Mouse (Mus musculus) neural tube, embryonic 12.5 days (tissue): ENCODE results near the gene Spcs3. TPM values are rescaled to one million over a fixed set of nuclear protein-coding genes. Genes with fewer than 3 reads are reported as not detected.

Experiments
- ATAC-seq: fragments of 200-750 bp; cut with Nextera tagmentation; 2 replicates; pipeline ENCODE4 v1.8.0; 2017; ENCODE audit warnings: low read depth, mild to moderate bottlenecking, moderate TSS enrichment, moderate library complexity; ENCODE audit not compliant: low FRiP score
- H3K27ac ChIP-seq: fragments of 300-500 bp; sonication (generic); 2 replicates; pipeline ENCODE4 v1.5.1; 2016
- H3K27me3 ChIP-seq: fragments of 300-500 bp; sonication (generic); replicated peaks from 2 replicates; pipeline ENCODE4 v1.6.1; 2016; ENCODE audit warnings: mild to moderate bottlenecking
- H3K36me3 ChIP-seq: fragments of 300-500 bp; sonication (generic); 2 replicates; pipeline ENCODE4 v1.6.1; 2016; ENCODE audit warnings: mild to moderate bottlenecking
- H3K4me1 ChIP-seq: fragments of 300-500 bp; sonication (generic); 2 replicates; pipeline ENCODE4 v1.6.1; 2016
- H3K4me2 ChIP-seq: fragments of 300-500 bp; sonication (generic); replicated peaks from 2 replicates; pipeline ENCODE4 v1.6.1; 2016; ENCODE audit warnings: mild to moderate bottlenecking
- H3K4me3 ChIP-seq: fragments of 300-500 bp; sonication (generic); 2 replicates; pipeline ENCODE4 v1.5.1; 2016
- H3K9ac ChIP-seq: fragments of 300-500 bp; sonication (generic); 2 replicates; pipeline ENCODE4 v1.6.1; 2016; ENCODE audit warnings: mild to moderate bottlenecking
- H3K9me3 ChIP-seq: fragments of 300-500 bp; sonication (generic); 2 replicates; pipeline ENCODE4 v1.6.1; 2016; ENCODE audit warnings: mild to moderate bottlenecking
- WGBS: fragments of 180-500 bp; shearing (Covaris S2); methylation state at CpG from one replicate; pipeline ENCODE4 v1.1.7; 2016; 5-methylcytosine and 5-hydroxymethylcytosine counted together
- polyA plus RNA-seq: library from polyadenylated mRNA; unstranded; fragments of >200 nt; fragmentation: Nextera tagmentation; extraction: Ambion mirVana; gene quantifications from 2 replicates; pipeline ENCODE4 v1.2.1, GENCODE M21; 2016

Spcs3 gene
- 69.5 and 71.3 TPM in 2 replicates for polyA plus RNA-seq

- H3K9ac ChIP-seq = peak within 1 kb of the TSS; percentile 87
- peak; percentile 96 for ATAC-seq
- peak within 1 kb of the TSS; percentile 85 for H3K4me3 ChIP-seq
- peak within 1 kb of the TSS; percentile 64 for H3K4me2 ChIP-seq
- peaks cover 11% of the 10 kb centered on the region for H3K4me1 ChIP-seq
- peak within 1 kb of the TSS; percentile 38; the same call in 1 of the 2 replicates for H3K27ac ChIP-seq
- no peaks in the 10 kb centered on the region for H3K36me3 ChIP-seq
- no peaks in the 10 kb centered on the region for H3K9me3 ChIP-seq
- under 1% methylated on average over 89 of the region's 89 CpGs for WGBS
- H3K27me3 ChIP-seq = no peaks in the 10 kb centered on the region
Observed at GRCm38 (mm10) chr8:54529382-54530296, at the start of gene Spcs3, which contains the start of gene Asb5. Spcs3 (minus strand) TSS chr8:54529998. Asb5 (plus strand) TSS chr8:54529580.

GRCm38 (mm10) chr8:54570618-54571609 lies 41.1 kb upstream of the Spcs3 start:
- Histone ChIP-seq H3K4me3 (no peak overlapping the region), H3K4me2 (no peak overlapping the region), H3K27ac (no peak overlapping the region), H3K9me3 (no peaks in the 10 kb centered on the region), H3K36me3 (no peaks in the 10 kb centered on the region), H3K27me3 (no peaks in the 10 kb centered on the region), H3K9ac (no peak overlapping the region), H3K4me1 (no peaks in the 10 kb centered on the region)
- WGBS = 86% methylated on average over 15 of the region's 15 CpGs
- no peak for ATAC-seq

GRCm38 (mm10) chr8:54567168-54567567 lies 37.4 kb upstream of the Spcs3 start:
- 80% methylated on average over 2 of the region's 2 CpGs for WGBS
- Histone ChIP-seq H3K4me1 (no peaks in the 10 kb centered on the region), H3K36me3 (no peaks in the 10 kb centered on the region), H3K27ac (no peak overlapping the region), H3K4me3 (no peak overlapping the region), H3K9ac (no peak overlapping the region), H3K9me3 (no peaks in the 10 kb centered on the region), H3K4me2 (no peak overlapping the region), H3K27me3 (no peaks in the 10 kb centered on the region)
- no peak for ATAC-seq

- no peak overlapping the region for H3K27ac ChIP-seq
- H3K9ac ChIP-seq = no peak overlapping the region
- ATAC-seq = no peak
- no peaks in the 10 kb centered on the region for H3K4me1 ChIP-seq
- no peaks in the 10 kb centered on the region for H3K36me3 ChIP-seq
- no peaks in the 10 kb centered on the region for H3K27me3 ChIP-seq
- H3K4me3 ChIP-seq = no peak overlapping the region
- 88% methylated on average over 7 of the region's 7 CpGs for WGBS
- no peak overlapping the region for H3K4me2 ChIP-seq
- no peaks in the 10 kb centered on the region for H3K9me3 ChIP-seq
Observed at GRCm38 (mm10) chr8:54565603-54566260, 35.9 kb upstream of the Spcs3 start.

- H3K4me2 ChIP-seq = no peak overlapping the region
- 93% methylated on average over 1 of the region's 1 CpGs for WGBS
Observed at GRCm38 (mm10) chr8:54565181-54565580, 35.4 kb upstream of the Spcs3 start.

GRCm38 (mm10) chr8:54562137-54562536 lies 32.3 kb upstream of the Spcs3 start:
- WGBS = 86% methylated on average over 4 of the region's 4 CpGs
- H3K9ac ChIP-seq = no peak overlapping the region
- no peaks in the 10 kb centered on the region for H3K9me3 ChIP-seq
- no peak overlapping the region for H3K4me3 ChIP-seq
- H3K27ac ChIP-seq = no peak overlapping the region
- H3K27me3 ChIP-seq = no peaks in the 10 kb centered on the region
- H3K4me1 ChIP-seq = no peaks in the 10 kb centered on the region
- ATAC-seq = no peak
- H3K36me3 ChIP-seq = no peaks in the 10 kb centered on the region
- no peak overlapping the region for H3K4me2 ChIP-seq

More at GRCm38 (mm10) chr8:54565181-54565580, 35.4 kb upstream of the Spcs3 start:
- Histone ChIP-seq H3K9me3 (no peaks in the 10 kb centered on the region), H3K27me3 (no peaks in the 10 kb centered on the region), H3K9ac (no peak overlapping the region), H3K4me3 (no peak overlapping the region), H3K36me3 (no peaks in the 10 kb centered on the region), H3K4me1 (no peaks in the 10 kb centered on the region), H3K27ac (no peak overlapping the region)
- ATAC-seq = no peak

- no peaks in the 10 kb centered on the region for H3K9me3 ChIP-seq
- no peak overlapping the region for H3K9ac ChIP-seq
- H3K4me2 ChIP-seq = no peak overlapping the region
- H3K27ac ChIP-seq = no peak overlapping the region
- H3K27me3 ChIP-seq = no peaks in the 10 kb centered on the region
- H3K4me1 ChIP-seq = no peaks in the 10 kb centered on the region
- no peak for ATAC-seq
- H3K4me3 ChIP-seq = no peak overlapping the region
- WGBS = 80% methylated on average over 2 of the region's 2 CpGs
- no peaks in the 10 kb centered on the region for H3K36me3 ChIP-seq
Observed at GRCm38 (mm10) chr8:54554921-54555320, 25.1 kb upstream of the Spcs3 start.

GRCm38 (mm10) chr8:54550026-54550574 lies 20.3 kb upstream of the Spcs3 start:
- H3K4me1 ChIP-seq = no peaks in the 10 kb centered on the region
- no peak overlapping the region for H3K9ac ChIP-seq
- no peaks in the 10 kb centered on the region for H3K36me3 ChIP-seq
- no peak for ATAC-seq
- H3K4me2 ChIP-seq = no peak overlapping the region
- H3K27ac ChIP-seq = no peak overlapping the region
- WGBS = 93% methylated on average over 12 of the region's 12 CpGs
- H3K27me3 ChIP-seq = no peaks in the 10 kb centered on the region
- no peaks in the 10 kb centered on the region for H3K9me3 ChIP-seq
- H3K4me3 ChIP-seq = no peak overlapping the region

- no peak overlapping the region for H3K9ac ChIP-seq
- no peak overlapping the region for H3K4me3 ChIP-seq
- 82% methylated on average over 6 of the region's 6 CpGs for WGBS
- H3K36me3 ChIP-seq = no peaks in the 10 kb centered on the region
- no peak overlapping the region for H3K4me2 ChIP-seq
- ATAC-seq = no peak
- no peaks in the 10 kb centered on the region for H3K9me3 ChIP-seq
- no peak overlapping the region for H3K27ac ChIP-seq
- H3K27me3 ChIP-seq = no peaks in the 10 kb centered on the region
- H3K4me1 ChIP-seq = no peaks in the 10 kb centered on the region
Observed at GRCm38 (mm10) chr8:54548383-54548782, 18.6 kb upstream of the Spcs3 start.

- Histone ChIP-seq H3K27me3 (no peaks in the 10 kb centered on the region), H3K4me2 (no peak overlapping the region), H3K9ac (no peak overlapping the region), H3K27ac (no peak overlapping the region), H3K9me3 (no peaks in the 10 kb centered on the region), H3K4me1 (no peaks in the 10 kb centered on the region), H3K36me3 (no peaks in the 10 kb centered on the region), H3K4me3 (no peak overlapping the region)
- no peak for ATAC-seq
- WGBS = 72% methylated on average over 1 of the region's 1 CpGs
Observed at GRCm38 (mm10) chr8:54541331-54541730, 11.5 kb upstream of the Spcs3 start.

GRCm38 (mm10) chr8:54537285-54537684 lies 7.5 kb upstream of the Spcs3 start:
- Histone ChIP-seq H3K4me1 (no peaks in the 10 kb centered on the region), H3K4me2 (no peak overlapping the region), H3K9ac (no peak overlapping the region), H3K27me3 (no peaks in the 10 kb centered on the region), H3K27ac (no peak overlapping the region), H3K36me3 (no peaks in the 10 kb centered on the region), H3K9me3 (no peaks in the 10 kb centered on the region), H3K4me3 (no peak overlapping the region)
- no peak for ATAC-seq
- WGBS = 93% methylated on average over 3 of the region's 3 CpGs
